Mouse (Mus musculus): Measurements from ENCODE around the gene Abca4.

GRCm38 (mm10) chr3:122102091-122102490, 57.8 kb downstream of the Abca4 start:
- TF ChIP-seq CTCF (IDR thresholded peaks at IDR 0.05; ENCODE audit: extremely low read depth, insufficient read depth, insufficient read length, insufficient replicate concordance), result no peak
- no peak for TF ChIP-seq POLR2A (IDR thresholded peaks at IDR 0.05; ENCODE audit: low read depth, low read length)

Data from spleen, adult 2 months (tissue).